Mouse (Mus musculus) ES-Bruce4 (cell line): ENCODE measurements around the gene Zfp28.

Experiments used
- CTCF ChIP-seq: IDR thresholded peaks from one replicate; pipeline ENCODE4 v1.8.1; 2011; ENCODE audit warnings: low read depth, low read length
- POLR2A ChIP-seq: IDR thresholded peaks from one replicate; pipeline ENCODE4 v1.8.1; 2011; ENCODE audit warnings: low read length; ENCODE audit not compliant: insufficient read depth

DNA sequence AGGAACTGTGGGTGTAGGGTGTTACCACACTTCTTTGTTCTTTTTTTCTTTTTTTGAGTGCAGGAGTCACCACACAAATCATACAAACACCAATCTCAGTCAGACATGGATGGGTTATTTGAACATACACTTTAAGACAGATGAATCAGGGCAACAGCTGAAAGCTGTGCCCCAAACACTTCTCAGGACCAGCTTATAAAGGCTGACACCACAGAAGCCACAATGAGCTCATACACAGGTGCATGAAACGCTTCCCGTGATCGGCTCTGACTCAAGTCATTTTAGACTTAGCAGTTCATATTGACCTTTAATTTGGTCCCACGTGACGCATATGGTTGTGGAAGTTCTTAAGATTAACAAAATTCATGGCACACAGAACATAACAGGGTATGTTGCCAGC, 43.2 kb upstream of the Zfp28 start:
- TF ChIP-seq POLR2A (no peak), CTCF (no peak)
